Mouse (Mus musculus) cortical plate, adult 2 months (tissue): ENCODE data around the gene Tek.

Experiments used
- CTCF ChIP-seq: fragments of 200-500 bp; IDR thresholded peaks from 2 replicates; pipeline ENCODE4 v1.5.1; 2011; ENCODE audit warnings: mild to moderate bottlenecking, control low read depth, low read length; ENCODE audit not compliant: insufficient read depth; ENCODE audit errors: extremely low read depth
- POLR2A ChIP-seq: fragments of 200-500 bp; IDR thresholded peaks from 2 replicates; pipeline ENCODE4 v1.6.1; 2011; ENCODE audit warnings: mild to moderate bottlenecking, low read length, control low read depth; ENCODE audit not compliant: insufficient read depth; ENCODE audit errors: extremely low read depth

- TF ChIP-seq POLR2A (no peak), CTCF (no peak)
Observed at GRCm38 (mm10) chr4:94745749-94746148, 6.7 kb downstream of the Tek start.
